Mouse (Mus musculus): ENCODE results near the gene Ube2t.

DNA sequence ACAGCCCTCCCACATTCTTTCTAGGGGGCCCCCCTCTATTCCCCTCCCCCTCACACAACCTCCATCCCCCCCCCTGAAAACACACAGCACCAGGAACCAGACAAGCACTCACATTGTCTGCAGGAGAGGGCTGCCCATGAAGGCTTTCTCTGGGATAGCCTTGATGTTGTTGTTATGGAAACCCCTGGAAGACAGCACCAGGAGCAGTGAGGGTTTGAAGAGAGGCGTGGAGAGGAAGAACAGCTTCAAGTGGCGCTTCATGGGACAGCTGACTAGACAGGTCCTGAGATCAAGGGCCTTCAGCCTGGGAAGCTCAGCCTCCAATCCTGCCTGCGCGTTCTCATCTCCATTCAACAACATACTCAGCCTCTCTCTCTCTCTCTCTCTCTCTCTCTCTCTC is 41.0 kb downstream of the Ube2t start:
- no peak for TF ChIP-seq POLR2A (IDR thresholded peaks at IDR 0.05; ENCODE audit: low read depth, low read length)
- no peak for TF ChIP-seq CTCF (IDR thresholded peaks at IDR 0.05; ENCODE audit: extremely low read depth, insufficient read length, insufficient replicate concordance, low read depth, low read length)

Measured in small intestine, adult 2 months (tissue).